Mouse (Mus musculus) sigmoid colon, adult 10 weeks (tissue): ENCODE data around the gene Efhc1. TPM values are rescaled to one million over a fixed set of nuclear protein-coding genes. Genes with fewer than 3 reads are reported as not detected.

ENCODE experiments used
- polyA plus RNA-seq: library from polyadenylated mRNA; stranded (reverse); fragments of 350-450 nt; fragmentation: Illumina TruSeq; extraction: RNeasy Lipid Tissue Mini Kit (QIAGEN cat#74804); gene quantifications from one replicate; pipeline ENCODE4 v1.2.3, GENCODE M21; 2014; ENCODE audit warnings: low read depth, low replicate concordance

Efhc1 gene
- 1.0 TPM for polyA plus RNA-seq

DNA sequence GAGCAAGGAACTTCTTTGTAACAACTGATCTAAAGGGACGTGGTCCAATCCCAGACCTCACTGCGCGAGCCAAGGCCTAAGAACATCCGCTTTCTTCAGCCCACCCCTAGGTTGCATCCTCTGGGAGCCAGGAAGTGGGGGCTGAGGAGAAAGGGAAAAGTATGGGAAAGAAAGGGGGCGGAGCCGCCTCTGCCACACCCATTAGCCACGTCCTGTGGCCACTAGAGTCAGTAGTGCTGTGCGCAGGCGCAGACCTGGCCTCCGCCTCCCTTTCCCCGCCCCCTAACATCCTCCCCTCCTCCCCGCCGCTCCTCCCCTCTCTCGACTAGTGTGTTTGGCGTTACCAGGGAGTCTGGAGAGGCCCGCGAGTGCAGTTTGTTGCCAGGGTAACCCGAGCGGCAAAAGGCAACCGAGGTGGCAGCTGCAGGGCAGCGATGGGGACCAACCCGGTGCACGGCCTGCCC lies at the start of gene Efhc1:
TSS of gene Efhc1 (plus strand) at position 327 of the 464 bp plus-strand sequence.

Other genes starting within 250 kb of the Efhc1 start
- not detected for gene Il17a, start 220.7 kb upstream of the Efhc1 start, polyA plus RNA-seq
- gene Il17f, start 161.0 kb upstream of the Efhc1 start, polyA plus RNA-seq: 0.38 TPM
- gene Mcm3, start 131.3 kb upstream of the Efhc1 start, polyA plus RNA-seq: 2.7 TPM
- gene Paqr8, start 61.0 kb upstream of the Efhc1 start, polyA plus RNA-seq: 12.2 TPM
- 2.9 TPM for gene Tram2, start 127.6 kb downstream of the Efhc1 start, polyA plus RNA-seq